Mouse (Mus musculus) urinary bladder, postnatal 0 days (tissue): ENCODE data around the gene Sec63. TPM values are rescaled to one million over a fixed set of nuclear protein-coding genes. Genes with fewer than 3 reads are reported as not detected.

Experiments
- polyA plus RNA-seq: library from polyadenylated mRNA; unstranded; fragments of >200 nt; fragmentation: Nextera tagmentation; extraction: Ambion mirVana; gene quantifications from 2 replicates; pipeline ENCODE4 v1.2.1, GENCODE M21; 2015

The Sec63 gene
- 13.8 and 15.1 TPM in 2 replicates for polyA plus RNA-seq

GRCm38 (mm10) chr10:42760999-42761900 lies at the start of gene Sec63:
Gene Sec63, plus strand, starts transcription at chr10:42761496.

GRCm38 (mm10) chr10:42860159-42860911 lies 99.0 kb downstream of the Sec63 start, which contains the start of gene Scml4:
Gene Scml4, plus strand, starts transcription at chr10:42860370.

Other genes with a start within 250 kb of the Sec63 start
- gene Nr2e1, start 177.9 kb upstream of the Sec63 start, polyA plus RNA-seq: not detected in 2 replicates
- gene Ostm1, start 177.7 kb upstream of the Sec63 start, polyA plus RNA-seq: 16.7 and 17.7 TPM in 2 replicates
- 1.7 and 1.9 TPM in 2 replicates for gene Scml4, start 98.9 kb downstream of the Sec63 start, polyA plus RNA-seq